Mouse (Mus musculus): Measurements from ENCODE around the gene Haus4.

- no peak for TF ChIP-seq MAFK (IDR thresholded peaks at IDR 0.05; ENCODE audit: insufficient read depth, low read depth, low read length)
- no peak for TF ChIP-seq HCFC1 (IDR thresholded peaks at IDR 0.05; ENCODE audit: borderline replicate concordance, insufficient read depth, low read length)
- TF ChIP-seq ZC3H11A (IDR thresholded peaks at IDR 0.05; ENCODE audit: borderline replicate concordance, low read depth, low read length), result no peak
Measured at GRCm38 (mm10) chr14:54576241-54577088, 22.0 kb upstream of the Haus4 start.

Data from ES-E14 (cell line).